Mouse (Mus musculus) midbrain, embryonic 12.5 days (tissue): ENCODE data around the gene Tmem210. TPM values are rescaled to one million over a fixed set of nuclear protein-coding genes. Genes with fewer than 3 reads are reported as not detected.
A peak's percentile ranks its signal among the peaks of the same experiment; 100 is the strongest.

Source experiments
- ATAC-seq: fragments of 200-750 bp; cut with Nextera tagmentation; 2 replicates; pipeline ENCODE4 v1.8.0; 2017; ENCODE audit warnings: low read depth, moderate TSS enrichment, moderate library complexity; ENCODE audit not compliant: low FRiP score
- H3K27ac ChIP-seq: fragments of 300-500 bp; sonication (generic); replicated peaks from 2 replicates; pipeline ENCODE4 v1.5.1; 2016; ENCODE audit warnings: mild to moderate bottlenecking
- H3K27me3 ChIP-seq: fragments of 300-500 bp; sonication (generic); 2 replicates; pipeline ENCODE4 v1.6.1; 2016; ENCODE audit warnings: mild to moderate bottlenecking
- H3K36me3 ChIP-seq: fragments of 300-500 bp; sonication (generic); 2 replicates; pipeline ENCODE4 v1.6.1; 2016
- H3K4me1 ChIP-seq: fragments of 300-500 bp; sonication (generic); 2 replicates; pipeline ENCODE4 v1.6.1; 2016
- H3K4me2 ChIP-seq: fragments of 300-500 bp; sonication (generic); replicated peaks from 2 replicates; pipeline ENCODE4 v1.6.1; 2016; ENCODE audit warnings: mild to moderate bottlenecking, moderate library complexity
- H3K4me3 ChIP-seq: fragments of 300-500 bp; sonication (generic); 2 replicates; pipeline ENCODE4 v1.5.1; 2016; ENCODE audit warnings: mild to moderate bottlenecking
- H3K9ac ChIP-seq: fragments of 300-500 bp; sonication (generic); replicated peaks from 2 replicates; pipeline ENCODE4 v1.6.1; 2016; ENCODE audit warnings: mild to moderate bottlenecking, moderate library complexity
- H3K9me3 ChIP-seq: fragments of 300-500 bp; sonication (generic); 2 replicates; pipeline ENCODE4 v1.6.1; 2016; ENCODE audit warnings: mild to moderate bottlenecking
- WGBS: fragments of 180-500 bp; shearing (Covaris S2); methylation state at CpG from one replicate; pipeline ENCODE4 v1.1.7; 2016; 5-methylcytosine and 5-hydroxymethylcytosine counted together
- polyA plus RNA-seq: library from polyadenylated mRNA; unstranded; fragments of >200 nt; fragmentation: Nextera tagmentation; extraction: Ambion mirVana; gene quantifications from 2 replicates; pipeline ENCODE4 v1.2.1, GENCODE M21; 2016

The Tmem210 gene
- polyA plus RNA-seq, 1 experiment from 2014 or later, result not detected

- H3K27me3 ChIP-seq, result peaks cover 30% of the 10 kb centered on the region
- H3K4me1 ChIP-seq, result peaks cover 63% of the 10 kb centered on the region
- H3K36me3 ChIP-seq, result peaks cover 16% of the 10 kb centered on the region; the same call in 1 of the 2 replicates
- H3K27ac ChIP-seq, result no peak overlapping the region
- H3K4me2 ChIP-seq, result no peak overlapping the region
- no peak overlapping the region for H3K4me3 ChIP-seq
- no peak for ATAC-seq
- no peaks in the 10 kb centered on the region for H3K9me3 ChIP-seq
- 0 out of 2 replicates have a peak overlapping the region, but pooled peaks have one; percentile 31 for H3K9ac ChIP-seq
Measured at GRCm38 (mm10) chr2:25267241-25267640, 20.7 kb upstream of the Tmem210 start.

- H3K9ac ChIP-seq, result no peak overlapping the region
- 73% methylated on average over 4 of the region's 4 CpGs for WGBS
Measured at GRCm38 (mm10) chr2:25267746-25268309, 20.1 kb upstream of the Tmem210 start.

DNA sequence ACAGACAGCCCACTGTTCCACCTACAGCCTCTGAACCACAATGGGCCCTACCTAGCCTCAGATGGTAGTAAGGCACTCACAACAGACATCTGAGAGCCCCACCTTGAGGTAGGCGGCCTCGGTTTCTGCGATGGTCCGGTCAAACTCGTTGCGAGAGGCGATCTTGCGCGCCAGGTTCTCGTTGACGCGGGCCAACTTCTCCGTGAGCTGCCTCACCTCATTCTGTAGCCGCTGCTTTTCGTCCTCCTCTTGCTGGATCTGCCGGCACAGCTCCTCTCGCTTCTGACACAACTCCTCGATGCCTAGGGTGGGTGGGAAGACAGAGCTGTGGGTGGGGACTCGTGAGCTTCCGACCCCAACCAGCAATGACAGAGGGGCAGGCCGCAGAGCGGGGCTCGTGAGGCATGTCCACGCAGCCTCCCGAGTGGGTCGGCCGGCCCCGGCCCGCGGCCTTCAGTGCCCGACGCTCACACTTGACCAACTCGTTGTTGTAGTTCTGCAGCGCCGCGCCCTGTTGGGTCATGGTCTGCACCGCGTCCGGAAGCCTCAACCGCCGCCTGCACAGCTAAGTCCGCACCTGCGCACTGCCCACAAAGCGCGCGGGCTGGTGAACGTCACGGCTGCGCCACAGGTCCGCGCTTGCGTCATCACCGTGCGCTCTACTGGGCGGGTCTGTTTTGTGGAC, 16.0 kb upstream of the Tmem210 start, which contains the start of the genes Ssna1 and Anapc2:
Gene Ssna1, minus strand, starts transcription at position 612 of the 685 bp plus-strand sequence.
Gene Anapc2, plus strand, starts transcription at position 652 of the 685 bp plus-strand sequence.
- ATAC-seq, result peak; percentile 97
- peak within 1 kb of the TSS; percentile 93 for H3K4me3 ChIP-seq
- no peaks in the 10 kb centered on the region for H3K9me3 ChIP-seq
- H3K36me3 ChIP-seq, result peaks cover 54% of the 10 kb centered on the region
- H3K27ac ChIP-seq, result peak within 1 kb of the TSS; percentile 78
- H3K9ac ChIP-seq, result peak within 1 kb of the TSS; percentile 84
- H3K4me1 ChIP-seq, result peaks cover 33% of the 10 kb centered on the region
- under 1% methylated on average over 55 of the region's 55 CpGs for WGBS
- H3K4me2 ChIP-seq, result peak within 1 kb of the TSS; percentile 95
- no peaks in the 10 kb centered on the region for H3K27me3 ChIP-seq

More at GRCm38 (mm10) chr2:25267746-25268309, 20.1 kb upstream of the Tmem210 start:
- Histone ChIP-seq H3K27me3 (peaks cover 29% of the 10 kb centered on the region), H3K4me1 (peaks cover 62% of the 10 kb centered on the region), H3K4me3 (no peak overlapping the region), H3K4me2 (no peak overlapping the region), H3K9me3 (no peaks in the 10 kb centered on the region), H3K27ac (no peak overlapping the region), H3K36me3 (peaks cover 16% of the 10 kb centered on the region; the same call in 1 of the 2 replicates)
- ATAC-seq, result no peak

- H3K27me3 ChIP-seq, result no peaks in the 10 kb centered on the region
- H3K4me2 ChIP-seq, result peak overlapping the region; percentile 95
- peak overlapping the region; percentile 93 for H3K4me3 ChIP-seq
- H3K36me3 ChIP-seq, result peaks cover 59% of the 10 kb centered on the region
- peak overlapping the region; percentile 84 for H3K9ac ChIP-seq
- ATAC-seq, result peak; percentile 71
- H3K4me1 ChIP-seq, result peaks cover 29% of the 10 kb centered on the region
- WGBS, result under 1% methylated on average over 28 of the region's 29 CpGs
- no peaks in the 10 kb centered on the region for H3K9me3 ChIP-seq
- H3K27ac ChIP-seq, result peak overlapping the region; percentile 78
Measured at GRCm38 (mm10) chr2:25272515-25272914, 15.4 kb upstream of the Tmem210 start.

DNA sequence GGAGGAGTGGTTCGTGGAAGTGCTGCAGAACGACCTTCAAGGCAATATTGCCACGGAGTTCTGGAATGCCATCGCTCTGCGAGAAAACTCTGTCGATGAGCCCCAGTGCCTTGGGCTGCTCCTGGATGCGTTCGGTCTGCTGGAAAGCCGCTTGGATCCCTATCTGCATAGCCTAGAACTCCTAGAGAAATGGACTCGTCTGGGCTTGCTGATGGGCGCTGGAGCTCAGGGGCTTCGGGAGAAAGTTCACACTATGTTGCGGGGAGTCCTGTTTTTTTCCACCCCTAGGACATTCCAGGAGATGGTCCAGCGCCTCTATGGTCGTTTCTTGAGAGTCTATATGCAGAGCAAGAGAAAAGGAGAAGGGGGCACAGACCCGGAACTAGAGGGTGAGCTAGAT, 14.9 kb upstream of the Tmem210 start:
- Histone ChIP-seq H3K36me3 (peaks cover 64% of the 10 kb centered on the region), H3K9ac (peak overlapping the region; percentile 84), H3K27me3 (no peaks in the 10 kb centered on the region), H3K4me1 (peaks cover 24% of the 10 kb centered on the region), H3K9me3 (no peaks in the 10 kb centered on the region), H3K4me3 (peak overlapping the region; percentile 93), H3K4me2 (peak overlapping the region; percentile 95), H3K27ac (peak overlapping the region; percentile 78; the same call in 1 of the 2 replicates)
- no peak for ATAC-seq
- 40% methylated on average over 16 of the region's 16 CpGs for WGBS

DNA sequence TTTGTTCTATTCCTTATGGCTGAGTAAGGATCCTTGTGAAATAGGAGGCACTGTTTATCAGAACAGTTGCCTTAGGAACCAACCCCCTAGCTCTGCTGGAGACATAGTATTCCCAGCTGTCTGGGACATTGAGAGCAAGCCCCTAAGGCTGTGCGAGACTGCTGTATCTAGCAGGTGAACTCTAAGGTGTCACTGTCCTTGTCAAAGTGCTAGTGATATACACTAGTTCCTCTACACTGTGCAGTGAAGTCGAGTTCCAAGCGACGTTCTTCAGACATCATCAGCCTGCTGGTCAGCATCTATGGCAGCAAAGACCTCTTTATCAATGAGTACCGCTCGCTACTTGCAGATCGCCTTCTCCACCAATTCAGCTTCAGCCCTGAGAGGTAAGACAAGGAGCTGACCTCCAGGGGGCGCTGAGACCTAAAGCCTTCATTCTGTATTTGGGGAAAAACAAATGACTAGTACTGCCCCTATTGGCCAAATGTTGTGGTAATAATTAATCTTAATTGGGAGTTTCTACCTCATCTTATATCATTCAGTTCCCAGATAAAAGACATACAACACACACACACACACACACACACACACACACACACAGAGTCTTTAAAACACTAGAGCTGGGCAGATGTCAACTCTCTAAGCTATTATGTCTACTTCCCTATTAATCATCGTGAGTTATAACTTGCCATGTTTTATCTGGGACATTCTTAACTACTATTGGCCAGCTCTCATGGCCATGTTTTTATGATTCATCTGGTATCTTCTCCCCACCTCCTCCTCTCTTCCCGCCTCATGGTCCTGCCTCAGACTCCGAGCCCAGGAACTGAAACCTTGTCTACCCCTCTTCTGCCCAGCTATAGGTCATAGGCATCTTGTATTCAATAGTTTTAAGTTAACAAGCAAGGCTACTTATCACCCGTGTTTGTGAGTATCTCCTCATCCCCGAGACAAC, 8.7 kb upstream of the Tmem210 start:
- WGBS, result 63% methylated on average over 13 of the region's 13 CpGs
- Histone ChIP-seq H3K27me3 (no peaks in the 10 kb centered on the region), H3K4me3 (no peak overlapping the region), H3K9me3 (no peaks in the 10 kb centered on the region), H3K4me1 (no peaks in the 10 kb centered on the region), H3K4me2 (no peak overlapping the region), H3K36me3 (peaks cover 98% of the 10 kb centered on the region), H3K27ac (no peak overlapping the region), H3K9ac (no peak overlapping the region)
- no peak for ATAC-seq

GRCm38 (mm10) chr2:25285551-25285950, 2.4 kb upstream of the Tmem210 start:
- Histone ChIP-seq H3K36me3 (peaks cover 58% of the 10 kb centered on the region), H3K4me2 (no peak overlapping the region), H3K9ac (no peak overlapping the region), H3K27me3 (peaks cover 28% of the 10 kb centered on the region), H3K4me1 (peaks cover 8% of the 10 kb centered on the region; the same call in 1 of the 2 replicates), H3K9me3 (no peaks in the 10 kb centered on the region), H3K4me3 (no peak overlapping the region), H3K27ac (no peak overlapping the region)
- no peak for ATAC-seq
- WGBS, result 91% methylated on average over 2 of the region's 2 CpGs

GRCm38 (mm10) chr2:25286314-25286713, 1.6 kb upstream of the Tmem210 start:
- Histone ChIP-seq H3K4me3 (no peak overlapping the region), H3K4me1 (peaks cover 8% of the 10 kb centered on the region; the same call in 1 of the 2 replicates), H3K27me3 (peaks cover 36% of the 10 kb centered on the region), H3K9me3 (no peaks in the 10 kb centered on the region), H3K4me2 (no peak overlapping the region), H3K27ac (no peak overlapping the region), H3K36me3 (peaks cover 50% of the 10 kb centered on the region), H3K9ac (no peak overlapping the region)
- 83% methylated on average over 1 of the region's 1 CpGs for WGBS
- ATAC-seq, result no peak

GRCm38 (mm10) chr2:25286837-25287636, 908 bp upstream of the Tmem210 start:
- no peak for ATAC-seq

GRCm38 (mm10) chr2:25288734-25289345, 895 bp downstream of the Tmem210 start:
- ATAC-seq, result no peak
- no peak overlapping the region for H3K4me3 ChIP-seq
- H3K27me3 ChIP-seq, result peaks cover 61% of the 10 kb centered on the region
- WGBS, result 74% methylated on average over 7 of the region's 7 CpGs
- H3K9me3 ChIP-seq, result no peaks in the 10 kb centered on the region
- H3K4me2 ChIP-seq, result no peak overlapping the region
- peaks cover 27% of the 10 kb centered on the region for H3K36me3 ChIP-seq
- H3K4me1 ChIP-seq, result peaks cover 17% of the 10 kb centered on the region
- H3K9ac ChIP-seq, result no peak overlapping the region
- H3K27ac ChIP-seq, result no peak overlapping the region

More at GRCm38 (mm10) chr2:25286837-25287636, 908 bp upstream of the Tmem210 start:
- Histone ChIP-seq H3K9ac (no peak overlapping the region), H3K9me3 (no peaks in the 10 kb centered on the region), H3K27me3 (peaks cover 43% of the 10 kb centered on the region), H3K4me1 (peaks cover 12% of the 10 kb centered on the region), H3K4me3 (no peak overlapping the region), H3K4me2 (no peak overlapping the region), H3K27ac (no peak overlapping the region), H3K36me3 (peaks cover 44% of the 10 kb centered on the region)
- WGBS, result 57% methylated on average over 7 of the region's 7 CpGs
